Mouse (Mus musculus) MEL (cell line): ENCODE data around the gene Wdr82.

ENCODE experiments used
- CHD2 ChIP-seq: IDR thresholded peaks from 2 replicates; pipeline ENCODE4 v1.6.1; 2011; ENCODE audit warnings: low read length, improper control_type of control experiment
- CTCF ChIP-seq, 3 experiments: IDR thresholded peaks in 2 of 3; conservative IDR thresholded peaks in 1 of 3; 2 replicates each; pipeline ENCODE4 v1.5.1; 2011 to 2012; ENCODE audit warnings: low read length in 3 of 3, low read depth in 2 of 3, mild to moderate bottlenecking in 2 of 3, improper control_type of control experiment in 1 of 3, inconsistent platforms in 1 of 3, mixed read lengths in 1 of 3, moderate library complexity in 1 of 3; ENCODE audit not compliant: control insufficient read depth in 1 of 3, insufficient read depth in 1 of 3, poor library complexity in 1 of 3, severe bottlenecking in 1 of 3
- ELF1 ChIP-seq: IDR thresholded peaks from 2 replicates; pipeline ENCODE4 v1.6.1; 2014; ENCODE audit warnings: low read depth, mild to moderate bottlenecking, inconsistent platforms, low read length, improper control_type of control experiment, moderate library complexity
- NRF1 ChIP-seq: IDR thresholded peaks from 2 replicates; pipeline ENCODE4 v1.6.1; 2014; ENCODE audit warnings: low read depth, mild to moderate bottlenecking, inconsistent platforms, low read length, improper control_type of control experiment, moderate library complexity; ENCODE audit not compliant: poor library complexity, insufficient read depth, severe bottlenecking
- SMC3 ChIP-seq: IDR thresholded peaks from 2 replicates; pipeline ENCODE4 v1.6.1; 2011; ENCODE audit warnings: low read depth, low read length, improper control_type of control experiment

DNA sequence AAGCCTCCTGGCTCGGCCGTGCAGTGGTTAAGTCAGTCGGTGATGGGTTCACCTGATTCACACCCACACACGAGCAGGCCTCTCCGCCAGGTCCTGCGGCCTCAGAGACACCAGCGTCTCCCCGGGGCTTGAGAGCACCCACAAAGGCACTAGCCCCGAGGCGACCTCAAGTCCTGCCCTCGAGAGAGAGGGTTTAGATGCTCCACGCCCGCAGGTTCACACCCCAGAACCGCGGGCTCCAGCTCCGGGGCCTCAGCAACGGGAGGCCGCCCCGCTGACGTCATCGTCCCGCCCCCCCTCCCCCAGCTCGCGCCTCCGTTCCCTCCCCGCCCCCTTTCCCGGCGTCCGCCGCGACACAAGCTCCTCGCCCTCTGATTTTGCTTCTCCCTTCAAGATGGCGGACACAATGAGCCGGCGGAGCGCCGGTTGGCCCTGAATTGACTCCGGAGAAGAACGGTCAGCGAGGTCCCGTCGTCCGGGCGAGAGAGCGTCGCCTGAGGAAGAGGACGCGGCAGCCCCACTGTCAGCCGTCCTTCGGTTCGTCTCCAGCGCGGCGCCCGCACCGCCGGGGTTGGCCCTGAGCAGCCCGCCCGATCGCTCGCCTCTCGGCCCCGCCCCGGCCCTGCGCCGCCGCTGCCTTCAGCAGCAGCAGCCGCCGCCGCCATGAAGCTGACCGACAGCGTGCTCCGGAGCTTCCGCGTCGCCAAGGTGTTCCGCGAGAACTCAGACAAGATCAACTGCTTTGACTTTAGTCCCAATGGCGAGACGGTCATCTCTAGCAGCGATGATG lies at the start of gene Wdr82:
- no peak for TF ChIP-seq NRF1
- no peak for TF ChIP-seq CTCF (IDR thresholded peaks at IDR 0.05 in 2 of 3, conservative IDR thresholded peaks at IDR 0.05 in 1 of 3; ENCODE audit: control insufficient read depth in 1 of 3, insufficient read depth in 1 of 3, low read depth in 2 of 3, low read length in 3 of 3, poor library complexity in 1 of 3, severe bottlenecking in 1 of 3)
- no peak for TF ChIP-seq CHD2
- 0 out of 2 replicates have a peak, but pooled peaks have one; percentile 13 for TF ChIP-seq ELF1
- no peak for TF ChIP-seq SMC3
